Mouse (Mus musculus) spleen, adult 18-20 months (tissue): ENCODE results near the gene Enc1.

ENCODE experiments used
- DNase-seq, 2 experiments: peaks; one replicate each; pipeline ENCODE4 v3.0.0; 2022; ENCODE audit warnings: mixed read lengths in 2 of 2

The Enc1 gene

DNA sequence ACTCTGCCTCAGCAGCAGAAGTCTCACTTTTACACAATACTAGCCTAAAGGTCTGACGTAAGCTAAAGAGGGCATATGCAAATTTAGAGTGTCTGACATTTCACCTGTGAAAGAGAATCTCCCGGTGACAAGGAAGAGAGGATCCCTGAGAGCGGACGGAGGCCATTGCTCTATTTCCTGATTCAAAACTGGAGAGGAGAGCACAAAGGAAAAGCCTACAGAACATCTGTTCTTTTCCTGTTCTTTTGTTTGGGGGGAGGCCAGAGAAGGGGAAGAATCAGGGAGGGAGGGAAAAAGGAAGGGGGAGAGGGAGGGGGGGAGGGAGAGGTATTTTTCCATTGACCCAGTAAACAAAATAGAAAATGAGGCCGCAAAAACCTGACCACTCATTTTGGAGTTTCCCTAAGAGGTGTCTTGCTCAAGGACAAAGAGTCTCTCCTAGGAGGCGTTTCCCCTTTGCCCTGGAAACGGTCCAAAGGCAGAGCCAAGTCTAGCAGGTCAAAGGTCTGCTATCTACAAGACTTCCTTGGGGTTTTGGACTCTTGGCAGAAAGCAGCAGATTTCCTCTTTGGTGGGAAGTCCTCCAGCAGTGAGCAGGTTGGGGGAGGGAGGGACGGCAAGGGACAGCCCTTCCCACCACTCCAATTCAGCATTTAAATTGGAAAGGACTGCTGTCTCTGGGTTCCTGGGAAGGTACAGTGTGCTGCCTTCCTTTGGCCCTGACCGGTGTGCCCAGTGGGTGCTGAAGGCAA is 54.4 kb downstream of the Enc1 start:
- DNase-seq, result no peak

DNA sequence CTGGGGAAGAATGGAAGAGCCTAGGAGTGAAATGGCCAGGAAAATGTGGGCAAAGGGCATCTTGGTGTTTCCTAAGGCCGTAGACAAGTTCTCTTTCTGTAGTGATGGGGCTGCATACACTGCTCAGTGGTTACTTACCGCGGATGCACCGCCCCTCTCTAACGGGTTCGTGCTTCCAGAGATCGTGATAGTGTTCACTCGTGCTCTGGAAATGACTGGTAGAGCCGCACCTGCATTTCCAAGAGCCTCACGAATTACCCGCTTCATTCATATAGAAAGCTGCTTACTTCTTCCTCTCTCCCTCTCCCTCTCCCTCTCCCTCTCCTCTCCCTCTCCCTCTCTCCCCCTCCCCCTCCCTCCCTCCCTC is 54.9 kb downstream of the Enc1 start:
- DNase-seq, result no peak

DNA sequence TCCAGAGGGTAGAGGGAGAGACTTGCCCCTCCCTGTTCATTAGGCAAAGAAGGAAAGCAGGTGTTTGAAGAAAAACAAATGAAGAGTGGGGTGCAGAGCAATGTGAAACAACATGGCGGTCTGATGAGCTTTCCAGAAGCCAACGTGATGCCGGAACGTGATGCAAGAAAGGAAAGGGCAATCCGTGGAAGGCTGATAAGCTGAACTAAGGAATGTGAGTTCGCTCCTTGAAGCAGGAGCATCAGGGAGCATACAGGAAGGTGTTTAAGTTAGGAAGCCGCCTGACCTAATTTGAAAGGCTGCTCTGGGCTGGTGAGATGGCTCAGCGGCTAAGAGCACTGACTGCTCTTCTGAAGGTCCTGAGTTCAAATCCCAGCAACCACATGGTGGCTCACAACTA is 55.4 kb downstream of the Enc1 start:
- no peak for DNase-seq

DNA sequence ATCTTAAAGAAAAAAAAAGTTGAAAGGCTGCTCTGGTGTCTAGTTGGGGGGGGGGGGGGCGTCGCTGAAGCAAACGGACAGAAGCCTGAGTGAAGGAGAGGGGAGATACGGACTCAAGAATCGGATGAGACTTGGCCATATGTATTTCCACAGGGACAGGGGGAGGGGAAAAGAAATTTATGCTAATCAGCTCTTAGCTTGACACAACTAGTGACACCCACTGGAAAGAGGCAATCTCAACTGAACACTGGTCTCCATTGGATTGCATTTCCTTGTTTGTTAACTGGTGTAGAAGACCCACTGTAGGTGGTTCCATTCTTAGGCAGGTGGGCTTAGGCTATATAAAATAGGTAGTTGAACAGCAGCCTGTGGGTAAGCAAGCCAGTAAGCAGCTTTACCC is 55.9 kb downstream of the Enc1 start:
- DNase-seq, result no peak

DNA sequence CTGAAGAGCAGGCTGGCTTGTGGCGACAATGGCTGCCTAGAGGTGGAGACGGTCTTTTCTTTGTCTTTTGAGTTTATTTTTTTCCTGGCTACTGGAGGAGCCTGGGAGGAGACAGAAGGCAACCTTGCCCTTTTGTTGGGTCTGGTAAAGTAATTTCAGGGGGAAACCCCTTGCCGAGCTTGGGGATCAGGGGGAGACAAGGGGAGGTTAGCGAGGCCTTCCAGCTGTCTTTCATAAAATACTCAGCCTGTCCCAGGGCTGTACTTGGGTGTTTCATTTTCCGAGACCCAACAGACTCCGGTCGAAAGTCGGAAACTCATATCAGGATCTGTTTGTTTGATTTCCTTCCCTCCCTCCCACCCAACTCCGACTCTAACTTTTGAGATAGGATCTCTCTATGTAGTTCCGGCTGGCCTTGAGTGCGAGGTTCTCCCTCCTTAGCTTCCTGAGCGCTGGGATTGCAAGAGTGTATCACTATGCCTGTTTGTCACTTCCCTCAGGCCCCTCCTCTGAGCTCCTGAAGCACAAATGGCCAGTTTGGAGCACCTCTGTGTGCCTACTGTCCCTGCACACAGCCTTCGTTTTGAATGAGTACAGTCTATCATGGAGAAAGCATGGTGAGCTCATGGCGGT is 56.6 kb downstream of the Enc1 start:
- no peak for DNase-seq

DNA sequence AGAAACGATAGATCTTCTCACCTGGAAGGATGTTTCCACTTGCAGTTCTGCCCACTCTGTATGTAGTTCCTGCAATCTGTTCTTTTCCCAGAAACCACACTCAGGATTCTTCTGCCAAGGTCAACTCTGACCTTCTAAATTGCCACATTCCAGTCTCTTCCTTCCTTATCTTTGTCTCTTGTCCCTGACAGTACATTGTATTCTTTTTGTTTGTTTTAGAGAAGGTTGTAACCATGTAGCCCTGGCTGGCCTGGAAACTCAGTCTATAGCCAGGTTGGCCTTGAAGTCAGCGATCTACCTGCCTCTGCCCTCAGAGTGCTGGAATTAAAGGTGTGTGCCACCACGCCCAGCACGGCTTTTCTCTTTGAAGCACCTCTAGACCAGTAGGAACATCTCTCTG is 58.0 kb downstream of the Enc1 start:
- no peak for DNase-seq

DNA sequence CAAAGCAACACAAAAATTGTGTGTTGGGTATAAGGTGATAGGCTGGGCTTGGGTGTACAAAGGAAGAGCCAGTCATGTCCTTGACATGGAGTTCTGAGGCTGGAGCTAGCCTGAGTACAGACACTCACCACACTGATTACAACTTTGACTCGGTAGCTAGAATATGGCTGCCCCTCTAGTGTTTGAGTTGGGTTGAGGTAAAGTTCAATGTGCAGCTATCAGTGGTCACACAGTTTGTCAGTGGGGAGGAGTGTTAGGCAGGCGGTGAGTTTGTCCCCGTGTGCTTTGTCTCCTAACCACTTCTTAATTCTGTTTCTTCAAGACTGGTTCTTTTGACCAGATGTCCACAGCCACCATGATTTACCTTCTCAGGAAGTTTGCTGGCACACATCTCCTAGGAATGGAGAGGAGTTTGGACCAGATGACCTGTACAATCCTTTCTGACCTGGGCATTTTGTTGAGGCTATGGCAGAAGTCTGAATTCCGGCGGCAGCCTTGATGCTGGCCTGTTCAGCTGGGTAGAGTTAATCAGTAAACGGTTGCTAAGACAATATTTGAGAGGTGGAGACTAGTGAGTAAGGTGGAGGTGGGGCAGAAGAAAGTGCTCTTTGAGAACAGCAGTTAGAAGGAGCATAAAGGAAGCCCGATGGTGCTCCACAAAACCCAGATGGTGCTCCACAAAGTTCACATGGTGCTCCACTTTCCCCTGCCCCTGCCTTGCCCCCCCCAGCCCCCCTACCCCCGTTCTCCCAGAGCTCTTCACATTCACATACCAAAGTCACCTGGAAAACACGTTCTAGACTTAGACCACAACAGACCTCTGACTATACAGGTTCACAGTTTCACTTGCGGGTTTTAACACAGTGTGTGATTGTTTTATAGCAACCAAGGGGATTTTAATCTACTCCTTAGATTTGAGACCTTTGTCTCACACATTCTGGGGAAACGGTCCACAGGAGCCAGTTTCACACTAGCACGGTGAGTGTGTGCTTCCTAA is 59.3 kb downstream of the Enc1 start:
- no peak for DNase-seq
